Mouse (Mus musculus) heart, embryonic 15.5 days (tissue): ENCODE measurements around the gene Gm28038. TPM values are rescaled to one million over a fixed set of nuclear protein-coding genes. Genes with fewer than 3 reads are reported as not detected.

Experiments used
- ATAC-seq: fragments of 200-750 bp; cut with Nextera tagmentation; replicated peaks from 2 replicates; pipeline ENCODE4 v1.8.0; 2017; ENCODE audit warnings: low read depth, moderate TSS enrichment; ENCODE audit not compliant: insufficient number of reproducible peaks, insufficient read depth, low FRiP score
- H3K27ac ChIP-seq: fragments of 300-500 bp; sonication (generic); 2 replicates; pipeline ENCODE4 v1.5.1; 2015; ENCODE audit warnings: mild to moderate bottlenecking, inconsistent platforms
- H3K27me3 ChIP-seq: fragments of 300-500 bp; sonication (generic); 2 replicates; pipeline ENCODE4 v1.6.1; 2015; ENCODE audit warnings: inconsistent platforms
- H3K36me3 ChIP-seq: fragments of 300-500 bp; sonication (generic); 2 replicates; pipeline ENCODE4 v1.6.1; 2015; ENCODE audit warnings: mild to moderate bottlenecking, inconsistent platforms
- H3K4me1 ChIP-seq: fragments of 300-500 bp; sonication (generic); replicated peaks from 2 replicates; pipeline ENCODE4 v1.6.1; 2015; ENCODE audit warnings: inconsistent platforms
- H3K4me2 ChIP-seq: fragments of 300-500 bp; sonication (generic); 2 replicates; pipeline ENCODE4 v1.6.1; 2015; ENCODE audit warnings: inconsistent platforms, mild to moderate bottlenecking, moderate library complexity
- H3K4me3 ChIP-seq: fragments of 300-500 bp; sonication (generic); 2 replicates; pipeline ENCODE4 v1.5.1; 2015; ENCODE audit warnings: mild to moderate bottlenecking, inconsistent platforms
- H3K9ac ChIP-seq: fragments of 300-500 bp; sonication (generic); 2 replicates; pipeline ENCODE4 v1.6.1; 2015; ENCODE audit warnings: mild to moderate bottlenecking, inconsistent platforms
- H3K9me3 ChIP-seq: fragments of 300-500 bp; sonication (generic); replicated peaks from 2 replicates; pipeline ENCODE4 v1.6.1; 2016; ENCODE audit warnings: inconsistent platforms
- WGBS: fragments of 180-500 bp; shearing (Covaris S2); methylation state at CpG from one replicate; pipeline ENCODE4 v1.1.7; 2015; ENCODE audit warnings: mixed read lengths; 5-methylcytosine and 5-hydroxymethylcytosine counted together
- polyA plus RNA-seq: library from polyadenylated mRNA; unstranded; fragments of >200 nt; fragmentation: Nextera tagmentation; extraction: Ambion mirVana; gene quantifications from 2 replicates; pipeline ENCODE4 v1.2.1, GENCODE M21; 2015

Gene Gm28038
- polyA plus RNA-seq, 1 experiment from 2014 or later: not detected

GRCm38 (mm10) chr2:30266392-30266941 lies 14.4 kb upstream of the Gm28038 start:
- Histone ChIP-seq H3K27me3 (no peaks in the 10 kb centered on the region), H3K4me3 (peak overlapping the region; percentile 9; the same call in 1 of the 2 replicates), H3K27ac (peak overlapping the region; percentile 97), H3K4me2 (peak overlapping the region; percentile 29), H3K9me3 (no peaks in the 10 kb centered on the region), H3K9ac (peak overlapping the region; percentile 36), H3K4me1 (peaks cover 64% of the 10 kb centered on the region), H3K36me3 (peaks cover 22% of the 10 kb centered on the region)
- peak; percentile 57 for ATAC-seq
- 16% methylated on average over 4 of the region's 4 CpGs for WGBS

- ATAC-seq: no peak
- Histone ChIP-seq H3K4me1 (peaks cover 56% of the 10 kb centered on the region), H3K36me3 (peaks cover 13% of the 10 kb centered on the region), H3K4me3 (no peak overlapping the region), H3K27ac (no peak overlapping the region), H3K4me2 (no peak overlapping the region), H3K9ac (no peak overlapping the region), H3K27me3 (no peaks in the 10 kb centered on the region), H3K9me3 (no peaks in the 10 kb centered on the region)
- 97% methylated on average over 2 of the region's 2 CpGs for WGBS
Measured at GRCm38 (mm10) chr2:30267466-30267865, 13.4 kb upstream of the Gm28038 start.

GRCm38 (mm10) chr2:30268371-30268770 lies 12.5 kb upstream of the Gm28038 start:
- Histone ChIP-seq H3K4me3 (no peak overlapping the region), H3K9ac (no peak overlapping the region), H3K4me1 (peaks cover 49% of the 10 kb centered on the region), H3K36me3 (peaks cover 10% of the 10 kb centered on the region; the same call in 1 of the 2 replicates), H3K27ac (0 out of 2 replicates have a peak overlapping the region, but pooled peaks have one; percentile 16), H3K27me3 (no peaks in the 10 kb centered on the region), H3K4me2 (no peak overlapping the region), H3K9me3 (no peaks in the 10 kb centered on the region)
- ATAC-seq: no peak
- WGBS: 49% methylated on average over 4 of the region's 4 CpGs

GRCm38 (mm10) chr2:30269241-30269990 lies 11.4 kb upstream of the Gm28038 start:
- ATAC-seq: no peak
- no peak overlapping the region for H3K9ac ChIP-seq
- WGBS: 78% methylated on average over 17 of the region's 17 CpGs

GRCm38 (mm10) chr2:30270134-30270533 lies 10.7 kb upstream of the Gm28038 start:
- no peaks in the 10 kb centered on the region for H3K36me3 ChIP-seq
- no peak overlapping the region for H3K4me3 ChIP-seq
- no peaks in the 10 kb centered on the region for H3K27me3 ChIP-seq
- H3K9ac ChIP-seq: no peak overlapping the region
- no peaks in the 10 kb centered on the region for H3K9me3 ChIP-seq
- H3K27ac ChIP-seq: peak overlapping the region; percentile 60
- peaks cover 31% of the 10 kb centered on the region for H3K4me1 ChIP-seq
- H3K4me2 ChIP-seq: no peak overlapping the region
- ATAC-seq: peak; percentile 78
- WGBS: 10% methylated on average over 1 of the region's 1 CpGs

More at GRCm38 (mm10) chr2:30269241-30269990, 11.4 kb upstream of the Gm28038 start:
- H3K4me2 ChIP-seq: no peak overlapping the region
- peaks cover 38% of the 10 kb centered on the region for H3K4me1 ChIP-seq
- H3K36me3 ChIP-seq: no peaks in the 10 kb centered on the region
- no peak overlapping the region for H3K4me3 ChIP-seq
- H3K9me3 ChIP-seq: no peaks in the 10 kb centered on the region
- no peaks in the 10 kb centered on the region for H3K27me3 ChIP-seq
- peak overlapping the region; percentile 60 for H3K27ac ChIP-seq

- Histone ChIP-seq H3K4me1 (peaks cover 8% of the 10 kb centered on the region), H3K4me2 (no peak overlapping the region), H3K4me3 (no peak overlapping the region), H3K9me3 (no peaks in the 10 kb centered on the region), H3K9ac (no peak overlapping the region), H3K27ac (no peak overlapping the region), H3K27me3 (no peaks in the 10 kb centered on the region), H3K36me3 (peaks cover 5% of the 10 kb centered on the region; the same call in 1 of the 2 replicates)
- ATAC-seq: no peak
- 72% methylated on average over 3 of the region's 3 CpGs for WGBS
Measured at GRCm38 (mm10) chr2:30281651-30282050, 808 bp downstream of the Gm28038 start.

GRCm38 (mm10) chr2:30283193-30283592 lies 2.4 kb downstream of the Gm28038 start:
- Histone ChIP-seq H3K9me3 (no peaks in the 10 kb centered on the region), H3K4me1 (peaks cover 19% of the 10 kb centered on the region), H3K9ac (no peak overlapping the region), H3K4me3 (no peak overlapping the region), H3K36me3 (no peaks in the 10 kb centered on the region), H3K4me2 (no peak overlapping the region), H3K27me3 (no peaks in the 10 kb centered on the region), H3K27ac (no peak overlapping the region)
- no peak for ATAC-seq
- 87% methylated on average over 2 of the region's 2 CpGs for WGBS

- H3K36me3 ChIP-seq: no peaks in the 10 kb centered on the region
- WGBS: 86% methylated on average over 5 of the region's 5 CpGs
- no peak overlapping the region for H3K27ac ChIP-seq
- peak overlapping the region; percentile 91 for H3K4me3 ChIP-seq
- peaks cover 19% of the 10 kb centered on the region for H3K4me1 ChIP-seq
- H3K4me2 ChIP-seq: peak overlapping the region; percentile 85
- ATAC-seq: no peak
- no peaks in the 10 kb centered on the region for H3K9me3 ChIP-seq
- no peaks in the 10 kb centered on the region for H3K27me3 ChIP-seq
- no peak overlapping the region for H3K9ac ChIP-seq
Measured at GRCm38 (mm10) chr2:30285004-30285403, 4.2 kb downstream of the Gm28038 start.

GRCm38 (mm10) chr2:30285416-30286181 lies 4.8 kb downstream of the Gm28038 start:
- peak; percentile 45 for ATAC-seq
- Histone ChIP-seq H3K4me3 (peak overlapping the region; percentile 91), H3K27me3 (no peaks in the 10 kb centered on the region), H3K36me3 (no peaks in the 10 kb centered on the region), H3K4me2 (peak overlapping the region; percentile 85), H3K9me3 (no peaks in the 10 kb centered on the region), H3K27ac (peak overlapping the region; percentile 67), H3K4me1 (peaks cover 19% of the 10 kb centered on the region), H3K9ac (peak overlapping the region; percentile 89)
- 12% methylated on average over 38 of the region's 38 CpGs for WGBS

GRCm38 (mm10) chr2:30286192-30287026 lies 5.6 kb downstream of the Gm28038 start, which contains the start of the genes Dolk and Nup188:
TSS of gene Dolk (minus strand) at chr2:30286334.
TSS of gene Nup188 (plus strand) at chr2:30286397.
- Histone ChIP-seq H3K27ac (peak within 1 kb of the TSS; percentile 76), H3K9ac (peak within 1 kb of the TSS; percentile 89), H3K36me3 (no peaks in the 10 kb centered on the region), H3K9me3 (no peaks in the 10 kb centered on the region), H3K4me1 (peaks cover 19% of the 10 kb centered on the region), H3K4me2 (peak within 1 kb of the TSS; percentile 85), H3K4me3 (peak within 1 kb of the TSS; percentile 91), H3K27me3 (no peaks in the 10 kb centered on the region)
- ATAC-seq: peak; percentile 96
- under 1% methylated on average over 68 of the region's 68 CpGs for WGBS
